Mouse (Mus musculus): ENCODE data around the gene Dyrk2.

The Dyrk2 gene

DNA sequence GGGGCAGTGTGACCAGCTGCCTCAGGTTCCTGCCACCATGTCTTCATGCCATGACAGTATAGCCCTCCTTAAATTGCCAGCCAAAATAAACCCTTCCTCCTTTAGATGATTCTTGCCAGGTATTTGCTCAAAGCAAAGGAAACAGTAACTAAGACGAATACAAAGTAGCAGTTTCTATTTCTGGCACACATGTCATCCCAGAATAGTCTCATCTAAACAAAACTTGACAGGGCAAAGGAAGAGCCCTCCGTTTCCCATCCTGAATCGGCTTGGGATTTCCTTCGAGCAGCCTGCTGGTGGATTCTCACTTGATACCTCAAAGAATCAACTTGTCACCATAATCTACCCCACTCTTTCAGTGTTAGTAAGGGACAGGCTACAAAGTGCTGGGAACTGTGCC is 7.8 kb downstream of the Dyrk2 start:
- TF ChIP-seq GATA4 (IDR thresholded peaks at IDR 0.05; ENCODE audit: insufficient replicate concordance, low read length): no peak

DNA sequence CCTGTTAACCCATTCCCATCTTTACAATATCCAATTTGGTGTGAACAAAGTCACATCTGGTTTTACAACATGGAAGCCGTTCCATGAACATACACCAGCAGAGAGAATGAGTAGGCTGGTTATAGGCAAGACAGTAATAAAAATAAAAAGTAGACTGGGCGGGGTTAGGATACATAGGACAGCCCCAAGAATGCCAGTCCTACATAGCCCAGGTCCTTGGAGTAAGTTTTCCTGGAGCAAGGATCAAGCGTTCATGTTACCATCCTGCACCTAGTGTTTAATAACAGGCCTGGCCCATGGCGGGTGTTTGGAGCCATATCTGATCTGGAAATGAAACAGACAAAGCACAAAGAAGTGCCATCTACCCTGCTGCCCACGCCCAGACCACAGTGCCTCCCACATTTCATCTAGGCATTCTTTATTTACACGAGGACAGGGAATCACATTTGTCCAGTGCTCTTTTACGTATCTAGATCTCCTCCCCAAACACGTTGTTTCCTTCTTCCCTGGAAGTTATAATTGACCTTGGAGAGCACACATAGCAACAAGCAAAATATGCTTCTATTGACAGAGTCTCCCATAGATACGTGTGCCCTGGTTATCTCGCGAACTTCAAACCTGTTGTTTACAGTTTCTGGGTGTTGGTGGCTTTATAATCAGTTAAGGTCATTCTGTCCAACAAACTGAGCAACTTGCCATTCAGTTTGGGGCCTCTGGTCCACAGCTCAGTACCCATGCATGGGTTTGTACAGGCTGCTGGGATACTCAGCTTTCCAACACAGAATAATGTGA is 8.6 kb downstream of the Dyrk2 start:
- no peak for TF ChIP-seq GATA4 (IDR thresholded peaks at IDR 0.05; ENCODE audit: insufficient replicate concordance, low read length)

DNA sequence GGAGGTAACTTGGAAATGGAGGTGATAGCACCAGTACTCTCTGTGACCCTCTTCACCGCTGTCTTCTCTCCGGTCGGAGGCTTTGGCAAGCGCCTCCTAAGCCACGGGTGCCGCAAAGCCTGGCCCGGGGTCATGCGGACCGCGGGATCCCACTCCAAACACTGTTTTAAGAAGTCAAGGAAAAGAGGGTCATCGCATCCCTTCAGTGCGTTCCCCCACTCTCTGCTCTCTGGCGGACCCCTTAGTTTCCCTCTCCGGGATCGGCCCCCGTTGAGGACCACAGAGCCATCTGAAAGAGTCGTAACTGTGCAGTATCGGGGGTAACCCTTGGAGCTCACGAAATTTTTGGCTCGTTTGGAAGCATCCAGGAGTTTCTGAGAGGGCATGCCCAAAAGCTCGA is 10.4 kb downstream of the Dyrk2 start:
- TF ChIP-seq GATA4 (IDR thresholded peaks at IDR 0.05; ENCODE audit: insufficient replicate concordance, low read length): no peak

DNA sequence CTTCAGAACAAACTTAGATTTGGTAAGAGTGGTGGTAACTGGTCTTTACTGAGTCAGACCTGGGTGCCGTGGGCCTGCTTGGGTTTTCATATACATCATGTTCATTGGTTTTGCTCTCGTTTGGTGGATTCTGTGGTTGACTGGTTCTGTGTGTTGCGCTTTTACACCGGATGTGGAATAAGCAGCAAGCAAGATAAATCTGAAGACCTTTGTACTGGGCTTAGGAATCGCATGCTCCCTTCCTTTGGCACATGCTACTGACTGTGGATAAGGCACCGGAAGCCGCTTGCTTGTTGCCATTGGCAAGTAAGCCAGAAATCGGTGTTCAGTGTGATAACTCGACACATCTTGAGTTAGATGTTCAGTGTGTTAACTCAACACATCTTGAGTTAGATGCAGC is 15.4 kb downstream of the Dyrk2 start:
- no peak for TF ChIP-seq GATA4 (IDR thresholded peaks at IDR 0.05; ENCODE audit: insufficient replicate concordance, low read length)

DNA sequence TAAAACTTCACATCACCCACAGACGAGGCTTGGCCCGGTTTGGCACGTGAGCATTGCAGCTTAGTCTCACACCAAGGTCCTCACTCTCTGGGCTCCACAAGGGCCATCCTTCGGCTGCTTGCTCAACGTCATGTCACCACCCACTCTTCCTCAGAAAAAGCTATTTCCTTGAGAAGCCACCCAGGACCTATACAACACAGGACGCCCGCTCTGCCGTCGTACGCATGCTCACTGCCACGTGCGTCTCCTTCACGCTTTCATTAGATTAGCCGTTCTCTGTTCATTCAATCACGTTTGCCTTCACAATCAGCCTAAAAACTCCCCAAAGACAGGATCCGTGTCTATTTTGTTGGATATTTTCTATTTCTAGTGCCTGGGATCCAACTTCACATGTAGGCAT is 17.5 kb downstream of the Dyrk2 start:
- no peak for TF ChIP-seq GATA4 (IDR thresholded peaks at IDR 0.05; ENCODE audit: insufficient replicate concordance, low read length)

DNA sequence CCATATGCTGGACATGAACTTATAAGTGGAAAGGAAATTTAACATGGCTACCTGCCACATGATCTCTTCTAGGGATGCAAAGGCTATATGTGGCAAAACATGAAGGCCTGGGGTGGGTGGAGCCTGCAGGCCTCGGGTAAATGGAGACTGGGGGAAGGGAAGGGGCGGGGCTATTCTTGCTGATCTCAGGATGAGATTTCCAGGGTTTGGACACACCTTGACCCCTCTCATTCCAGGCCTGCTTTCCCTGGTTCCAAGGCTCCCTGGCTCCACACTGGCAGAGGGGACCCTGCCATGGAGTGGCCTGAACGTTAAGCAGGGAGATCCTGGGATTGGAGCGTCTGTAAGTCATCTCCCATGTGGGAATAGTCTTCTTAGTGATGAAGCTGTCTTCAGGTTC is 21.5 kb downstream of the Dyrk2 start:
- no peak for TF ChIP-seq GATA4 (IDR thresholded peaks at IDR 0.05; ENCODE audit: insufficient replicate concordance, low read length)

DNA sequence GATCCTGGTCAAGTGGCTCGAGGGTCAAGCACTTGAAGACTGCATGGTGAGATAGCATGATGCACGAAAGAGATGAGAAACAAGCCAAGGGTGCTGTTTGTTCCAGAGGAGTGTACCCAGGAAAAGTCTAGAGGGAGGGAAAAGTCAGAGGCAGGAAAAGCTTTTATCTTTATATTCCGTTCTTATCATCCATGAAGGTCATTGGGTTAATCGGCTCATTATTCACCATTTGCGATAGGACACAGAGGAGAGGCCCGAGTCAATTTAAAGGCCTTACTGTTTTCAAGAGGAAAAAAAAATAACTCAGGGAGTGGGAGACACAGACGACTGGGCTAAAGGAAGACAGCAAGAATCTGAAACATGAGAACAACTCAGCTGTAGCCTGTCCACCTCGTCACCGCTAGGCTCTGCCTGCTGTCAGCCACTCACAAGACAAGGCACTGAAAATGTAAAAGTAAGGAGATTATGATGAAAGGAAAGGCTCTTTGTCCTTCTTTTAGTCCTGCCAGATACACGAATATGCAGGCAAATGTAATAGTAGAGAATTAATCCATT is 22.9 kb downstream of the Dyrk2 start:
- TF ChIP-seq GATA4 (IDR thresholded peaks at IDR 0.05; ENCODE audit: insufficient replicate concordance, low read length): no peak

DNA sequence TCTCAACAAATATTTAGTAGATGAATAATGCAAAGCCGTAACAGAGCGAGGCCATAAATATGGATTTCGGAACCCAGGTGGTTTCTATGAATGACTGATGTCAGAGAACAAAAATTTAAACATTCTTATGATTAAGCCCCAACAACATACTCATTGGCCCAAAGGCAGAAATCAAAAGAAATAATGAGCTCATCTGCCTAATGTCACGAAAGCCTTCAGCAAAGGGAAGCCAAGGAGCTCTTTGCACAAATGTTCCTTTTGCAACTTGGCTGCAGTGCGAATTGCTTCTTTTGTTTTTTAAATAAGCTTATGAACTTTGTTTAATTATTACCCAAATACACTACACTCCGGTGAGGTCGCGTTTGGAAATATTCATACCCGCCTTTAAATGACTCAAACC is 29.4 kb downstream of the Dyrk2 start:
- no peak for TF ChIP-seq GATA4 (IDR thresholded peaks at IDR 0.05; ENCODE audit: insufficient replicate concordance, low read length)

DNA sequence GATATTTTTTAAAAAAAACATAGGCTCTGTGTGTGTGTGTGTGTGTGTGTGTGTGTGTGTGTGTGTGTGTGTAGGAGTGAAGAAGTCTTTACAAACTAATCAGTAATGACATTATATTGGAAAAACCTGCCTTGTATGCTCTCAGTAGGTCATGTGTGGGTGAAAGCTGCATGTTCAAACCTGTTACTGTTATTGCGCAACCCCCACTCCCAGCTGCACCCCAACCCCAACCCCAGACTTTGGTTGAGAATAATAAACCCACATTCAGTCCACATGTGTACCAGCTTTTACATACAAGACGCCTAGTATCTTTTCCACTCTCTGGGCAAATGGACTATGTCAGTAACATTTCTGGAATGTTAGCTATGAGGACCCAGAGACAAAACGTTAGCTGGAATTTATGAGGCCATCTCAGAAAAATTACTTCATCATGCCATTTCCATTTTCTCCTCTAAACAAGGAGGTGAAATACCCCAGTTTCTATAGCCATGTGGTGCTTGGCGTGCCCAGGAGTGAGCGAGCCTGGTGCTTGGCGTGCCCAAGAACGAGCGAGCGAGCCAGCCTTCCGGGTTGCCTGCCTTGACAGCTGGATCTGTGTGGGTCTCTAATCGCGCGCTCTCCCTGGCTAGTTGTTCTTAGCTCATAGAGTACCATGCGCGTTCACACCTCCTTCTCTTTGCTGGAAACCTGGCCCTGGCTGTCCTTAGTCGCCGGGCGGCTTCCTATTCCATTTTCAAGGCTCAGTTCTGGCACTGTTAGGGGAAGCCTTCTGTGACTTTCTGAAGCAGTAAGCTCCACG is 30.5 kb downstream of the Dyrk2 start:
- no peak for TF ChIP-seq GATA4 (IDR thresholded peaks at IDR 0.05; ENCODE audit: insufficient replicate concordance, low read length)

DNA sequence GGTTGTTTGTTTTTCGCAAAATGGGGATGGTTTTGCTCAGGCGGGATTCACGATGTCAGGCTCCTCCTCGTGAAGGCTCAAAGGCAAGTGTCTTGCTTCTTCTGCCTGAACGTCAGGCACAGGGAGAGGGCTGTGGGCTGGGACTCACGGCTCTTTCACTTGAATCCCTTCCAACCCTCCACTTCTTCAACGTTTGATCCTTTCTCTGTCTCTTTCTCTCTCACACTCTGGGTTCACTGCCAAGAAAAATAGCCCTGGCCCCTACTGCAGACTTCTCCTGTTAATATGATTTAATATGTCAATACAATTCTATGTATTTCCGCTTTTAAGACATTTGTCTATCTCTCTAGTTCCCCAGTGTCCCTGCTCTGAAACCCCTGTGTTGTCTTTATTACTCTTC is 32.4 kb downstream of the Dyrk2 start:
- TF ChIP-seq GATA4 (IDR thresholded peaks at IDR 0.05; ENCODE audit: insufficient replicate concordance, low read length): no peak

DNA sequence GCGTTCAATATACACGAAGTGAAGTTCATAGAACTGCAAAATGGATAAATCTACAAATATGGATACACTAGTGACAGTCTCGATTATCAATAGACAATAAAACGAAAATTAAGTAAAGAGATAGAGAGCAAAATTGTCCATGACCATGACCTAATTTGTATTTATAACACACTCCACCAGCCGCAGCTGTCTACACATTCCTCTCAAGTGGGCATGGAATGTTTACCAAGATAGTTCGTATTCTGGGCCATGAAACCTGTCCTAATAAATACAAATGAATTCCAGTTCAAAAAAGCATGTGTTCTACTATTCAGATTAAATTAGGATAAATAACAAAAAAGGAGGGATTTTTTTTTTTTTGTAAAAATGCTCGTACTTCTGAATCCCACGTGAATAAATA is 38.8 kb downstream of the Dyrk2 start:
- TF ChIP-seq GATA4 (IDR thresholded peaks at IDR 0.05; ENCODE audit: insufficient replicate concordance, low read length): no peak

DNA sequence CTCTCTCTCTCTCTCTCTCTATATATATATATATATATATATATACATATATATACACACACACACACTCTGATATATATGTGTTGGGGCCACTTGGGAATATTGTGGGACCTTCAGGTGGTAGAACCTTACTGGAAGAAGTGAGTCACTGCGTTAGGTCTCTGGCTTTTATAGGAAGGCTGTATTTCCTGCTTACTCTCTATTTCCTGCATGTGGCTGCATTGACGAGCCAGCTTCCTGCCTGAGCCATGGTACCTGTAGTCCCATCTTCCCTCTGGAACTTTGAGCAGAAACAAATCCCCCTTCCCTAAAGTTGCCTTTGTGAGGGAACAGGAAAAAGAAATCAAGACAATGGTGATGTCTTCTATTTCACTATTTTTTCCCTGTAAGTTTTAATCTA is 40.4 kb downstream of the Dyrk2 start:
- no peak for TF ChIP-seq GATA4 (IDR thresholded peaks at IDR 0.05; ENCODE audit: insufficient replicate concordance, low read length)

DNA sequence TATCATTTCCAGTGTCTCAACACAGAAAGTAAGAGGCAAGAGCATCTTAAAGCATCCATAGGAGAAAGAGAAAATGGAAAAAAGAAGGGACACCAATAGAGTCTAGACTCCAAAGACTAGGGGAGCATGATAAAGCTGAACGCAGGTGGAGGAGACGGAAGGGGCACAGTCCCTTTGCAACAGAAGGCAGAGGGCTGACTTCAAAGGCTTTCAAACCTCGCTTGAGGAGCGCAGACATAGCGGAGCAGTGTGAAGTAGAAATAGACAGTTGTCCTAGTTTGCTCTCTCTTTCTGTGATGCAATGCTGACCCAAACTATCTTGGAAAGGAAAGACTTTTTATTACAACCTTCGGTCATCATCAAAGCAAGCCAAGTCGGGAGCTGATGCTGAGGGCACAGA is 42.9 kb downstream of the Dyrk2 start:
- no peak for TF ChIP-seq GATA4 (IDR thresholded peaks at IDR 0.05; ENCODE audit: insufficient replicate concordance, low read length)

DNA sequence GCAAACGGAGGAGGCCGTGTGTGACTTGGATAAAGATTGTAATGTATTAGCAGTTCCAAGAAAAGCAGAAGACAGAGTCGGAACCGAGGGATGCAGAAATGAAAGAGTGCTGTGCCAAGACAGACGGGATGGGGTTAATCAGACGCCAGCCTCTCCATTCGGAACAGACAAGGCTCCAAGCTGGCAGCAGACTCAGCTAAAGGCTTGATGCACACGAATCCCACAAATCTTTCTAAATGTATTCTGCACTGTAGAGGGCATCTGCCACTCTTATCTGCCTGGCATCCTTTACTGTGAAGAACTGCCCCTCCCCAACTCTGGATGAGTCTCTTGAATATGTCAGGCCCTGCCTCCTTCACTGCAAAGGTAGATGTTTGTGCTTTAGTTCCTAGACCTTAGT is 45.2 kb downstream of the Dyrk2 start:
- TF ChIP-seq GATA4 (IDR thresholded peaks at IDR 0.05; ENCODE audit: insufficient replicate concordance, low read length): no peak

DNA sequence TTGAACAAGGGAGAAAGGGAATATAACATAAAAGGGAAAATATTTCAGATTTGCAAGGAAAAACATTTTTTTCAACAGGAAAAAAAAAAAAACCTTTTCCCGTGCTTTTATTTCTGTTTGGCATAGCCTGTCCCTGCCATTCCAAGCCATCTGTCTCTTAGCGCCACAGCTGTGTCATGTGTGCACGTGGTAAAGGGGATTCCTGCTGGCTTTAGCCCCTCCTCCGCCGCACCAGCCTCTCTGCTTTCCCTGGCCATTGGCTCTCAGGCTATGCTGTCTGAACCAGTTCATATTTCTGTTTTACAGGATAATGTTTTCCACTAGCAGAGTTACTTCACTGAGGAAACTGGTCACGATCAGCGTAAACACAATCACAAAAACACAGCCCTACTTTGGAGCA is 49.1 kb downstream of the Dyrk2 start:
- no peak for TF ChIP-seq GATA4 (IDR thresholded peaks at IDR 0.05; ENCODE audit: insufficient replicate concordance, low read length)

DNA sequence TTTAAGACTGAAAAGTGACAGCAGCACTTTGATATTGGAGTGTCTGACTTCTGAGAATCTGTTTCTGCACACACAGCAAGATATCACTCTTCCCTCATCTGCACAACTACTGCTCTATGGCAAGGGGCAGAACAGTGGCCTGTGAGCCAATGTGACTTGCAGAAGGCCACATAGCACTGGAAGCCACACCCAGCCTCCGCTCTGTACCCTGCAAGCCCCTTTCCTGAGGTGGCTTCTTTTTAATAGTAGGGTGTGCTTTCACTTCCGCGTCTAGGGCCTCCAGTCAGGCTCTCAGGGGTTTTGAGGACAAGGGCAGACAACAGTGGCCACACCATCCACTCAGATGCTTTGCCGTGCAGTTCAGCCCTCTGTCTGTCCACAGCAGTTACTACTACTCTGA is 50.2 kb downstream of the Dyrk2 start:
- no peak for TF ChIP-seq GATA4 (IDR thresholded peaks at IDR 0.05; ENCODE audit: insufficient replicate concordance, low read length)

Data from liver, adult (tissue).